Mouse (Mus musculus): Measurements from ENCODE around the gene Tmem123. TPM values are rescaled to one million over a fixed set of nuclear protein-coding genes. Genes with fewer than 3 reads are reported as not detected.

The Tmem123 gene
- polyA plus RNA-seq, 1 experiment = 128 TPM

DNA sequence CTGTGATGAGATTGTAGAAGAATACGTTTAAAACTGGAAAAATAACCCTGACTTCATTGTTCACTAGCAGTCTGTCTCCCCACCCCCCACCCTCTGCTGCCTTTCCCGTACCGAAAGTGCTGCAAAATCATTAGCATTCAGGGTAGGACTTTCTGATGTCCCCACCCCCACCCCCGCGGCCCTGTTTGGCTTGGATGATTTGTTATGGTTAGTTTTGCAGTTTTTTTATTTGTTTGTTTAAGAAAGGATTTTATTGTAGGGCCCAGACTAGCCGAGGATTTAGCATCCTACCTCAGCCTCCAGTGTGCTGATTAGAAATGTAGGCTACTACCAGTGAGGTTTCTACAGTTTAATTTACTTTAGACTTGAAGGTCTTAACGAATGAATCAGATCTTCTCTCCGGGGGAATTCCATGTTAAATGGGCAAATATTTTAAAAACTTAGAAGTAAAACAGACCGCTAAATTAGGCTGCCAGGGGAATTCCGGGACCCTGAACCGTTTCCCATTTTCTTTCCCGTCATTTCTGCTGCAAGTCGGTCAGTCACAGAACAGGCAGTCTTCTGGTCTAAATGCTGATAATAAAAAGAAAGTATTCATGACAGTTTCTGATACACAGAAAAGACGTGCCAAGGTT lies 74.1 kb downstream of the Tmem123 start:
- H3K27ac ChIP-seq (ENCODE audit: control insufficient read depth, insufficient read depth, low read length) = peak overlapping the region; percentile 36; the same call in 1 of the 2 replicates
- WGBS = 40% methylated on average over 14 of the region's 14 CpGs

DNA sequence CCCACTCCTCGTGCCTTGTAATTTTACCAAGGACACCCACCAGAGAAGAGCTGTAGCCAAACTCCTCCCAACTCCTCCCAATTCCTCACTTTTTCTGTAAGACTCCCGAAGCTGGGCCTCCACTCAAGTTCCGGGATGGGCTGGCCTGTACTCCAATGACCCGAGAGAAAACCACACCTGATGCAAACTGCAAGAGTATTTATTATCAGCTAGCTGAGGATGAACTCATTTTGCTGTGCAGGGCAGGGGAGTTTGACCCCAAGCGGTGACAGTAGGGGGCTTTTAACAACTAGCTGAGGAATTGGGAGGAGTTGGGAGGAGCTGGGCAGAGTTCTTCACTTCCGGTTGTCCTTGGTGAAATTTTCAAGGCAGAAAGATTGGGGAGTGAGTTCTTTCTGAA lies 77.4 kb downstream of the Tmem123 start:
- WGBS = 97% methylated on average over 6 of the region's 6 CpGs
- no peaks in the 10 kb centered on the region for H3K27me3 ChIP-seq (ENCODE audit: control insufficient read depth, insufficient read depth, low read length)
- no peaks in the 10 kb centered on the region for H3K36me3 ChIP-seq (ENCODE audit: control insufficient read depth, insufficient read depth, low read length)
- TF ChIP-seq POLR2A (IDR thresholded peaks at IDR 0.05; ENCODE audit: control insufficient read depth, extremely low read depth, insufficient read depth, low read length, poor library complexity) (no peak), CTCF (IDR thresholded peaks at IDR 0.05; ENCODE audit: borderline replicate concordance, control insufficient read depth, extremely low read depth, insufficient read depth, low read length, poor library complexity) (no peak)
- H3K4me1 ChIP-seq (replicated peaks; ENCODE audit: control insufficient read depth, insufficient read depth, low read length) = no peaks in the 10 kb centered on the region
- no peak for DNase-seq
- no peak overlapping the region for H3K27ac ChIP-seq (ENCODE audit: control insufficient read depth, insufficient read depth, low read length)
- no peak overlapping the region for H3K4me3 ChIP-seq (ENCODE audit: control insufficient read depth, insufficient read depth, low read length)

More for the DNA sequence above, 74.1 kb downstream of the Tmem123 start:
- TF ChIP-seq POLR2A (IDR thresholded peaks at IDR 0.05; ENCODE audit: control insufficient read depth, extremely low read depth, insufficient read depth, low read length, poor library complexity) (no peak), CTCF (IDR thresholded peaks at IDR 0.05; ENCODE audit: borderline replicate concordance, control insufficient read depth, extremely low read depth, insufficient read depth, low read length, poor library complexity) (no peak)
- DNase-seq = no peak
- H3K4me1 ChIP-seq (replicated peaks; ENCODE audit: control insufficient read depth, insufficient read depth, low read length) = peaks cover 7% of the 10 kb centered on the region
- no peaks in the 10 kb centered on the region for H3K27me3 ChIP-seq (ENCODE audit: control insufficient read depth, insufficient read depth, low read length)
- peaks cover 8% of the 10 kb centered on the region for H3K36me3 ChIP-seq (ENCODE audit: control insufficient read depth, insufficient read depth, low read length)
- no peak overlapping the region for H3K4me3 ChIP-seq (ENCODE audit: control insufficient read depth, insufficient read depth, low read length)

Other genes with a start within 250 kb of the Tmem123 start
- gene Mmp8, start 205.6 kb upstream of the Tmem123 start, polyA plus RNA-seq (2012; rRNA removed) = 0.31 and 0.64 TPM in 2 replicates
- 0.24 and 0.47 TPM in 2 replicates for gene Mmp27, start 192.6 kb upstream of the Tmem123 start, polyA plus RNA-seq (2012; rRNA removed)
- 0.04 TPM in 1 of 2 replicates, not detected in the other for gene Mmp20, start 135.8 kb upstream of the Tmem123 start, polyA plus RNA-seq (2012; rRNA removed)
- gene Mmp7, start 72.0 kb upstream of the Tmem123 start, polyA plus RNA-seq (2012; rRNA removed) = 1.1 and 2.3 TPM in 2 replicates
- gene Birc2, start 73.0 kb downstream of the Tmem123 start, polyA plus RNA-seq (2012; rRNA removed) = 43.5 and 43.6 TPM in 2 replicates
- gene Birc3, start 109.1 kb downstream of the Tmem123 start, polyA plus RNA-seq (2012; rRNA removed) = 30.7 and 33.5 TPM in 2 replicates
- 13.3 and 14.4 TPM in 2 replicates for gene Yap1, start 240.6 kb downstream of the Tmem123 start, polyA plus RNA-seq (2012; rRNA removed)

Measured in thymus, adult 2 months (tissue).